ENCODE assay signal across 25 mouse cellular contexts in the genomic region with DNA sequence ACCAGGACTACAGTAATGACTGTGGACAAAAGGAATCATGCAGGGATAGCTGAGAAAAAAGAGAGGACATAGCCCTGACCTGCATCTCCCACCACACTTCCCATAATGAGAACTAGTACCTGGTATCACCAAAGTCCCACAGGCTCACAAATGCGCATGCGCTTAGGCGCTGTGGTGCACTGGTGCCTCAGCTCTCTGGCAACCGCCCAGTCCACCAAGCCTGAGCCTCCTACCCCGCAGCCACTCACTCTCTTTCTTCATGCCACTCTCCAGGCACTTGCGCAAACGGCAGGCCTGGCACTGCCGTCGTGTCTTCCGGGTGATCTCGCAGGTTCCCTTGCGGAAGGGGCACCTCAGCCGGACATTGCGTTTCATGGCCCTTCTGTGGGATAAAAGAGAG. TPM values are rescaled to one million over a fixed set of nuclear protein-coding genes. Genes with fewer than 3 reads are reported as not detected.
DNase-seq lines count a peak whose midpoint lies in the region; ATAC-seq and TF ChIP-seq lines count a peak whose summit lies in the region.
"Had no signal": no experiment of that assay in that cellular context is flagged by ENCODE, and none has a peak within 500 bp of the region (broad histone marks: within the 10 kb centered on the region; RNA-seq: fewer than 3 reads in every experiment).

No protein-coding gene starts in this region.

- ATAC-seq in forebrain, embryonic 15.5 days (replicated peaks), result 0 out of 2 replicates have a peak, but pooled peaks have one; percentile 29
- no peak for ATAC-seq in forebrain, embryonic 11.5 days (replicated peaks; ENCODE audit: low FRiP score)
- ATAC-seq: activated CD4-positive, CD25-positive, alpha-beta regulatory T cell, adult 4 months had no signal

- no peak for TF ChIP-seq CTCF in ES-Bruce4 (IDR thresholded peaks at IDR 0.05; ENCODE audit: low read depth, low read length)

- TF ChIP-seq EP300 in ES-Bruce4 (IDR thresholded peaks at IDR 0.05; ENCODE audit: insufficient read depth, low read depth, low read length), result no peak

- no peaks in the 10 kb centered on the region for H3K4me1 ChIP-seq in forebrain, embryonic 15.5 days
- H3K4me1 ChIP-seq in forebrain, embryonic 11.5 days (replicated peaks; ENCODE audit: control insufficient read depth, insufficient read depth, low read length), result no peaks in the 10 kb centered on the region
- peaks cover 5% of the 10 kb centered on the region for H3K4me1 ChIP-seq in ES-Bruce4 (ENCODE audit: control insufficient read depth, insufficient read depth, low read length)
- H3K4me1 ChIP-seq: embryonic facial prominence, embryonic 15.5 days; heart, embryonic 15.5 days; liver, embryonic 13.5 days; midbrain, embryonic 10.5 days had no signal

- no peaks in the 10 kb centered on the region for H3K9me3 ChIP-seq in forebrain, embryonic 15.5 days
- no peaks in the 10 kb centered on the region for H3K9me3 ChIP-seq in forebrain, embryonic 11.5 days (ENCODE audit: control insufficient read depth, low read length)
- no peaks in the 10 kb centered on the region for H3K9me3 ChIP-seq in ES-Bruce4 (replicated peaks; ENCODE audit: control insufficient read depth, insufficient read depth, low read length, poor library complexity, severe bottlenecking)
- H3K9me3 ChIP-seq: embryonic facial prominence, embryonic 15.5 days; heart, embryonic 15.5 days; limb, embryonic 12.5 days; liver, embryonic 13.5 days; midbrain, embryonic 10.5 days had no signal

- 86% methylated on average over 14 of the region's 14 CpGs for WGBS in forebrain, embryonic 15.5 days
- 83% methylated on average over 14 of the region's 14 CpGs for WGBS in forebrain, embryonic 11.5 days

- intact Hi-C loops in left cerebral cortex, postnatal 10 days (cut with DNase I), result no loop called here

- no peak overlapping the region for H3K4me2 ChIP-seq in forebrain, embryonic 15.5 days (replicated peaks)
- no peak overlapping the region for H3K4me2 ChIP-seq in forebrain, embryonic 11.5 days (ENCODE audit: low read depth, low read length, severe bottlenecking)
- H3K4me2 ChIP-seq: embryonic facial prominence, embryonic 15.5 days; heart, embryonic 15.5 days; limb, embryonic 12.5 days; liver, embryonic 13.5 days had no signal

- no peak overlapping the region for H3K4me3 ChIP-seq in forebrain, embryonic 15.5 days
- no peak overlapping the region for H3K4me3 ChIP-seq in forebrain, embryonic 11.5 days (ENCODE audit: low read depth, low read length)
- H3K4me3 ChIP-seq in ES-Bruce4 (ENCODE audit: low read depth, low read length), result peak overlapping the region; percentile 34
- H3K4me3 ChIP-seq: embryonic facial prominence, embryonic 15.5 days; heart, embryonic 15.5 days; limb, embryonic 12.5 days; liver, embryonic 13.5 days; midbrain, embryonic 10.5 days had no signal

- H3K9ac ChIP-seq in forebrain, embryonic 15.5 days (replicated peaks), result no peak overlapping the region
- H3K9ac ChIP-seq in forebrain, embryonic 11.5 days (ENCODE audit: low read length), result no peak overlapping the region
- no peak overlapping the region for H3K9ac ChIP-seq in ES-Bruce4 (ENCODE audit: low read depth, poor library complexity, severe bottlenecking)
- H3K9ac ChIP-seq: embryonic facial prominence, embryonic 15.5 days; heart, embryonic 15.5 days; limb, embryonic 12.5 days; liver, embryonic 13.5 days had no signal

- DNase-seq in forebrain, embryonic 11.5 days (ENCODE audit: low spot score), result no peak
- peak; percentile 34 for DNase-seq in adrenal gland, postnatal 14 days
- peak; percentile 16 for DNase-seq in lung, postnatal 14 days
- DNase-seq in MN1 (ENCODE audit: low spot score), result no peak
- no peak for DNase-seq in cerebellum, postnatal 25 days
- DNase-seq in left cerebral cortex, postnatal 10 days (ENCODE audit: extremely low spot score in 1 of 2, low spot score in 2 of 2), result no peak
- DNase-seq: cerebellum, postnatal 10 days; embryo, embryonic 11 days; heart, adult 18-20 months; kidney, adult 2 months; kidney, postnatal 25 days; liver, embryonic 13.5 days; thymus, postnatal 14 days had no signal

- H3K27ac ChIP-seq in forebrain, embryonic 15.5 days (replicated peaks), result no peak overlapping the region
- no peak overlapping the region for H3K27ac ChIP-seq in forebrain, embryonic 11.5 days (ENCODE audit: low read depth, low read length)
- no peak overlapping the region for H3K27ac ChIP-seq in ES-Bruce4 (ENCODE audit: insufficient read depth, low read length)
- H3K27ac ChIP-seq: embryonic facial prominence, embryonic 15.5 days; heart, embryonic 15.5 days; limb, embryonic 12.5 days; liver, embryonic 13.5 days; midbrain, embryonic 10.5 days had no signal

- TF ChIP-seq POLR2A in ES-Bruce4 (IDR thresholded peaks at IDR 0.05; ENCODE audit: insufficient read depth, low read length), result no peak

- no peaks in the 10 kb centered on the region for H3K36me3 ChIP-seq in forebrain, embryonic 15.5 days
- no peaks in the 10 kb centered on the region for H3K36me3 ChIP-seq in forebrain, embryonic 11.5 days (ENCODE audit: control insufficient read depth, insufficient read depth, low read length)
- no peaks in the 10 kb centered on the region for H3K36me3 ChIP-seq in ES-Bruce4 (ENCODE audit: control insufficient read depth, insufficient read depth, low read length, poor library complexity, severe bottlenecking)
- H3K36me3 ChIP-seq: embryonic facial prominence, embryonic 15.5 days; heart, embryonic 15.5 days; limb, embryonic 12.5 days; midbrain, embryonic 10.5 days had no signal

- H3K27me3 ChIP-seq in forebrain, embryonic 15.5 days, result no peaks in the 10 kb centered on the region
- no peaks in the 10 kb centered on the region for H3K27me3 ChIP-seq in forebrain, embryonic 11.5 days (ENCODE audit: control insufficient read depth, insufficient read depth, low read length)
- no peaks in the 10 kb centered on the region for H3K27me3 ChIP-seq in ES-Bruce4 (ENCODE audit: control insufficient read depth, insufficient read depth, low read length, poor library complexity, severe bottlenecking)
- H3K27me3 ChIP-seq: embryonic facial prominence, embryonic 15.5 days; heart, embryonic 15.5 days; limb, embryonic 12.5 days; liver, embryonic 13.5 days had no signal

RNA-seq across cellular contexts. Expression of a gene that starts 40.6 kb away (rescaled TPM):
- polyA plus RNA-seq in forebrain, embryonic 15.5 days (2015; fragmentation: Nextera tagmentation; extraction: Ambion mirVana), result not detected in 2 replicates
- polyA plus RNA-seq in forebrain, embryonic 11.5 days (2014; fragmentation: Nextera tagmentation; extraction: Ambion mirVana), result not detected in 2 replicates
- not detected in 2 replicates for polyA plus RNA-seq in ES-Bruce4 (2011; ENCODE audit: insufficient read depth, insufficient read length, low read depth, missing spikeins)
- total RNA-seq in adrenal gland, postnatal 14 days (2021), result 0.79 and 5.3 TPM in 2 replicates
- not detected for total RNA-seq in left cerebral cortex, postnatal 10 days (2021)
- total RNA-seq: heart, adult 18-20 months; midbrain, postnatal 0 days; neutrophil, adult 5-6 weeks had no signal
- polyA plus RNA-seq: activated CD4-positive, CD25-positive, alpha-beta regulatory T cell, adult 4 months; brain, embryonic 14.5 days; embryonic facial prominence, embryonic 15.5 days; heart, embryonic 15.5 days; hindbrain, embryonic 11.5 days; limb, embryonic 12.5 days; lung, embryonic 16.5 days; midbrain, embryonic 10.5 days; midbrain, postnatal 0 days had no signal

Comparison
In these comparisons a context has a peak if more than half of its experiments do, and no peak if none do; other contexts are left out.
1. DNase-seq: peak in adrenal gland, postnatal 14 days (single experiment) and lung, postnatal 14 days (single experiment); none in forebrain, embryonic 11.5 days (single experiment), MN1 (single experiment), cerebellum, postnatal 25 days (0 of 2) and left cerebral cortex, postnatal 10 days (0 of 2).